Mouse (Mus musculus): Measurements from ENCODE around the gene Ppip5k2. TPM values are rescaled to one million over a fixed set of nuclear protein-coding genes. Genes with fewer than 3 reads are reported as not detected.

Ppip5k2 gene
- 5.9 and 10.9 TPM in 2 replicates for polyA plus RNA-seq (2011; ENCODE audit: insufficient read depth, insufficient read length, low replicate concordance, missing spikeins)

GRCm38 (mm10) chr1:97769904-97770753 is at the start of gene Ppip5k2, which contains the start of gene Gin1:
Gene Ppip5k2, minus strand, starts transcription at chr1:97770411.
Gene Gin1, plus strand, starts transcription at chr1:97770172.
- H3K27ac ChIP-seq (ENCODE audit: control insufficient read depth, insufficient read depth, low read depth, low read length, poor library complexity) = peak within 1 kb of the TSS; percentile 74
- H3K4me3 ChIP-seq (replicated peaks; ENCODE audit: control insufficient read depth, low read depth, low read length) = peak within 1 kb of the TSS; percentile 97
- H3K4me1 ChIP-seq (ENCODE audit: control insufficient read depth, insufficient read depth, low read length) = no peaks in the 10 kb centered on the region; the same call in 1 of the 2 replicates
- WGBS = under 1% methylated on average over 66 of the region's 66 CpGs
- TF ChIP-seq POLR2A (IDR thresholded peaks at IDR 0.05; ENCODE audit: borderline replicate concordance, control insufficient read depth, low read depth, low read length) (peak; percentile 71), CTCF (IDR thresholded peaks at IDR 0.05; ENCODE audit: control insufficient read depth, insufficient read depth, low read length) (peak; percentile 52; the same call in 1 of the 2 replicates)

- Histone ChIP-seq H3K4me3 (replicated peaks; ENCODE audit: control insufficient read depth, low read depth, low read length) (no peak overlapping the region), H3K27ac (ENCODE audit: control insufficient read depth, insufficient read depth, low read depth, low read length, poor library complexity) (no peak overlapping the region), H3K4me1 (ENCODE audit: control insufficient read depth, insufficient read depth, low read length) (no peaks in the 10 kb centered on the region)
- 34% methylated on average over 2 of the region's 2 CpGs for WGBS
- TF ChIP-seq POLR2A (IDR thresholded peaks at IDR 0.05; ENCODE audit: borderline replicate concordance, control insufficient read depth, low read depth, low read length) = no peak
- TF ChIP-seq CTCF (IDR thresholded peaks at IDR 0.05; ENCODE audit: control insufficient read depth, insufficient read depth, low read length) = no peak
Observed at GRCm38 (mm10) chr1:97809255-97809912, 39.2 kb upstream of the Ppip5k2 start.

- TF ChIP-seq POLR2A (IDR thresholded peaks at IDR 0.05; ENCODE audit: borderline replicate concordance, control insufficient read depth, low read depth, low read length) = no peak
- TF ChIP-seq CTCF (IDR thresholded peaks at IDR 0.05; ENCODE audit: control insufficient read depth, insufficient read depth, low read length) = no peak
- Histone ChIP-seq H3K4me3 (replicated peaks; ENCODE audit: control insufficient read depth, low read depth, low read length) (no peak overlapping the region), H3K27ac (ENCODE audit: control insufficient read depth, insufficient read depth, low read depth, low read length, poor library complexity) (no peak overlapping the region), H3K4me1 (ENCODE audit: control insufficient read depth, insufficient read depth, low read length) (no peaks in the 10 kb centered on the region)
Observed at GRCm38 (mm10) chr1:97804520-97804919, 34.3 kb upstream of the Ppip5k2 start.

- Histone ChIP-seq H3K4me3 (replicated peaks; ENCODE audit: control insufficient read depth, low read depth, low read length) (no peak overlapping the region), H3K27ac (ENCODE audit: control insufficient read depth, insufficient read depth, low read depth, low read length, poor library complexity) (no peak overlapping the region), H3K4me1 (ENCODE audit: control insufficient read depth, insufficient read depth, low read length) (no peaks in the 10 kb centered on the region)
- 19% methylated on average over 4 of the region's 4 CpGs for WGBS
- TF ChIP-seq CTCF (IDR thresholded peaks at IDR 0.05; ENCODE audit: control insufficient read depth, insufficient read depth, low read length) (no peak), POLR2A (IDR thresholded peaks at IDR 0.05; ENCODE audit: borderline replicate concordance, control insufficient read depth, low read depth, low read length) (no peak)
Observed at GRCm38 (mm10) chr1:97802207-97802902, 32.1 kb upstream of the Ppip5k2 start.

- TF ChIP-seq POLR2A (IDR thresholded peaks at IDR 0.05; ENCODE audit: borderline replicate concordance, control insufficient read depth, low read depth, low read length) (no peak), CTCF (IDR thresholded peaks at IDR 0.05; ENCODE audit: control insufficient read depth, insufficient read depth, low read length) (no peak)
- Histone ChIP-seq H3K4me3 (replicated peaks; ENCODE audit: control insufficient read depth, low read depth, low read length) (no peak overlapping the region), H3K27ac (ENCODE audit: control insufficient read depth, insufficient read depth, low read depth, low read length, poor library complexity) (no peak overlapping the region), H3K4me1 (ENCODE audit: control insufficient read depth, insufficient read depth, low read length) (no peaks in the 10 kb centered on the region)
- 90% methylated on average over 9 of the region's 9 CpGs for WGBS
Observed at GRCm38 (mm10) chr1:97795936-97796335, 25.7 kb upstream of the Ppip5k2 start.

GRCm38 (mm10) chr1:97794110-97794509 is 23.9 kb upstream of the Ppip5k2 start:
- 87% methylated on average over 3 of the region's 3 CpGs for WGBS
- no peak overlapping the region for H3K4me3 ChIP-seq (replicated peaks; ENCODE audit: control insufficient read depth, low read depth, low read length)
- TF ChIP-seq CTCF (IDR thresholded peaks at IDR 0.05; ENCODE audit: control insufficient read depth, insufficient read depth, low read length) (no peak), POLR2A (IDR thresholded peaks at IDR 0.05; ENCODE audit: borderline replicate concordance, control insufficient read depth, low read depth, low read length) (no peak)
- no peaks in the 10 kb centered on the region for H3K4me1 ChIP-seq (ENCODE audit: control insufficient read depth, insufficient read depth, low read length)
- no peak overlapping the region for H3K27ac ChIP-seq (ENCODE audit: control insufficient read depth, insufficient read depth, low read depth, low read length, poor library complexity)

GRCm38 (mm10) chr1:97788490-97788889 is 18.3 kb upstream of the Ppip5k2 start:
- H3K4me3 ChIP-seq (replicated peaks; ENCODE audit: control insufficient read depth, low read depth, low read length) = no peak overlapping the region
- WGBS = 78% methylated on average over 2 of the region's 2 CpGs
- TF ChIP-seq CTCF (IDR thresholded peaks at IDR 0.05; ENCODE audit: control insufficient read depth, insufficient read depth, low read length) = no peak
- no peak for TF ChIP-seq POLR2A (IDR thresholded peaks at IDR 0.05; ENCODE audit: borderline replicate concordance, control insufficient read depth, low read depth, low read length)
- no peaks in the 10 kb centered on the region for H3K4me1 ChIP-seq (ENCODE audit: control insufficient read depth, insufficient read depth, low read length)
- no peak overlapping the region for H3K27ac ChIP-seq (ENCODE audit: control insufficient read depth, insufficient read depth, low read depth, low read length, poor library complexity)

GRCm38 (mm10) chr1:97787674-97788073 is 17.5 kb upstream of the Ppip5k2 start:
- Histone ChIP-seq H3K4me1 (ENCODE audit: control insufficient read depth, insufficient read depth, low read length) (no peaks in the 10 kb centered on the region), H3K27ac (ENCODE audit: control insufficient read depth, insufficient read depth, low read depth, low read length, poor library complexity) (no peak overlapping the region), H3K4me3 (replicated peaks; ENCODE audit: control insufficient read depth, low read depth, low read length) (no peak overlapping the region)
- 73% methylated on average over 3 of the region's 3 CpGs for WGBS
- no peak for TF ChIP-seq CTCF (IDR thresholded peaks at IDR 0.05; ENCODE audit: control insufficient read depth, insufficient read depth, low read length)
- TF ChIP-seq POLR2A (IDR thresholded peaks at IDR 0.05; ENCODE audit: borderline replicate concordance, control insufficient read depth, low read depth, low read length) = no peak

Measured in bone marrow, adult 2 months (tissue).